Mouse (Mus musculus) kidney, adult 9 months (tissue): ENCODE results near the gene Ttll10.

Source experiments
- DNase-seq: peaks from one replicate; pipeline ENCODE4 v3.0.0; 2022

The Ttll10 gene

GRCm38 (mm10) chr4:156059261-156059660 lies at the start of gene Ttll10:
TSS of gene Ttll10 (minus strand) at chr4:156059414.
- peak; percentile 74 for DNase-seq

DNA sequence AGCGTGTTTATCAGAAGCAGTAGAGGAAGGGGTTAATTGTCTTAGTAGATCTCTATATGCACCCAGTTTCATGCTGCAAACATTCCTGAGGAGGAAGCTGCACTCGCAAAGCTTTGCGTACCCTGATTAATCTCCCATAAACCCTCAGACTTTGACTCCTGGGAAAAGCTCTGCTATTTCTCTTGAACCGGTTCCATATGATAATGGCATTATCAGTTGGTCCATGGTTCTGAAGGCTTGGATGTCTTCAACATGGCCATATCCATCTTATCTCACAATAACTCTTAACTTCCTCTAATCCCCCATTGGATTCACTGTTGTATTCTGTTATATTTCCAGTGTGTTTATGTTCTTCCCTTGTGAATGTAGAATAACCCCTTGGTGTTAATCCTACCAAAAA lies 44.1 kb upstream of the Ttll10 start:
- DNase-seq = no peak

GRCm38 (mm10) chr4:156101481-156101903 lies 42.3 kb upstream of the Ttll10 start:
- peak; percentile 59 for DNase-seq

DNA sequence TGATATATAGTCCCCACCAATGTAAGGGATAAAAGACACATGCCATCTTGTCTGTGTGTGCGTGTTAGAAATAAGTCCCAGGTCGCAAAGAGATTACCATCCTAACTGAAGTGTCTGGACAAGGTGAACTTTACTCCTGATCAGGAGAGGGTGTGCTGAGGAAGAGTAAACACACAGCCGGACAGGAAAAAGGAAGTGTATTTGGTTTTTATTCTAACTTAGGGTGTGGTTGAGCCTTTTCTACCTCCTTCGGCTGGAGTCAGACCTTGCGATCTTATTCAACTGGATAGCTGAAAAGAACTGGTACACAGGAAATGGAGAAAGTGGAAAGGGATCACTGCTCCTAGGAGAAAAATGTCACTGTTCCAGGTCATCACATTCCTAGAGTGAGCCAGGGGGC lies 41.3 kb upstream of the Ttll10 start:
- no peak for DNase-seq

- DNase-seq = no peak
Observed at GRCm38 (mm10) chr4:156099427-156099826, 40.2 kb upstream of the Ttll10 start.

GRCm38 (mm10) chr4:156097770-156098366 lies 38.7 kb upstream of the Ttll10 start:
- DNase-seq = no peak

- DNase-seq = no peak
Observed at GRCm38 (mm10) chr4:156096191-156096590, 37.0 kb upstream of the Ttll10 start.

- DNase-seq = no peak
Observed at GRCm38 (mm10) chr4:156093758-156094157, 34.5 kb upstream of the Ttll10 start.

DNA sequence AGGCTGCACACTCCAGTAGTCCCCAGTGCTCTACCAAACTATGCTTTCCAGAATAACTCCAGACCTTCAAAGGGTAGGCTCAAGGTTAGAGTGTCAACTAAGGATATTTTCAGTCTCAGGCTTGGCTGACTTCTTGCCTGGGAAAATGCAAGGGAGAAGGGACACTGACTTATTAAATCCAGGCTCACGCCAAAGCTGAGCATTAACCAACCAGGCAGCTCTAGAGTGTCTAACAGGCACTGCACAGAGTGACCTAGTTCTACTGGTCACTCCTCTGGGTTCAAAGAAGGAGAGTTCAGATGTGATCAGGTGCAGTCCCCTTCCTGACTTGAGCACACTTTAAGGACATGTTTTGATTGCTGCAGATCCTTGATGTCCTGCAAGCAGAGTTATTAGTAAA lies 33.6 kb upstream of the Ttll10 start:
- DNase-seq = peak; percentile 76

DNA sequence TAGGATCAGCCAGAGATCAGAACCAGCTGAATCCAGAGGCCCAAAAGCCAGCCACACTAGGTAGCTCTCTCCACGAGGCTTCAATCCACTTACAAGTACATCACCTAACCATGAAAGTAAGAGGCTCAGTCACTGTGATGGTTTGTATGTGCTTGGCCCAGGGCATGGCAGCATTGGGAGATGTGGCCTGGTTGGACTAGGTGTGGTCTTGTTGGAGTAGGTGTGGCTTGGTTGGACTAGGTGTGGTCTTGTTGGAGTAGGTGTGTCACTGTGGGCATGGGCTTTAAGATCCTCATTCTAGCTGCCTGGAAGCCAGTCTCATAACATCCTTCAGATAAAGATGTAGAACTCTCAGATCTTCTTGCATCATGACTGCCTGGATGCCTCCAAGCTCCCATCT lies 32.0 kb upstream of the Ttll10 start:
- no peak for DNase-seq

DNA sequence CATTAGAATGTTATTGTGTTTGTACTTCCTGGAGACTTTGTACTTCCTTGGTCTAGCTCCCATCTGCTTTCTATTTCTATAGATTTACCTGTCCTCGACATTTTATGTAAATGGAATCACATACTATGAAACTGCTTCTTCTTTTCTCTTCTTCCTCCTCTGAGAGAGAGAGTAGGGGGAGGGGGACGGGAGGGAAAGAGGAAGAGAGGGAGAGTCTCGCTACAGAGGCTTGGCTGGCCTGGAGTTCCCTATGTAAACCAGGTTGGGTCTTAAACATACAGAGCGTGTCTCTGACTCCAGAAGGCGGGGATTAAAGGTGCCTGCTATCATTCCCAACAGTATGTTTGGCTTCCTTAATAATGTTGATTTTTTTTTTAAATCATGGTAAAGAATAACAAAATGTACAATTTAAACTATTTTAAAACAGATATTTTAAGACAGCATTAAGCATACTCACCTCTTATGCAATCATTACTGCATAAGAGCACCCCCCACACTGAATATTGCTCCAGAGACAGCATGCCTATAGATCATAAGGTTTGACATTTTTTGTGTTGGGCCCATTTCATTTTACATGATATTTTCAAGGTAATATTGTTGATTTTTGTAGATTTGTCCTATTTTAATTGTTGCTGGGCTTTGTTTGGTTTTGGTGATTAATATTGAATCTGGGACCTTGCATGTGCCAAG lies 28.3 kb upstream of the Ttll10 start:
- no peak for DNase-seq

DNA sequence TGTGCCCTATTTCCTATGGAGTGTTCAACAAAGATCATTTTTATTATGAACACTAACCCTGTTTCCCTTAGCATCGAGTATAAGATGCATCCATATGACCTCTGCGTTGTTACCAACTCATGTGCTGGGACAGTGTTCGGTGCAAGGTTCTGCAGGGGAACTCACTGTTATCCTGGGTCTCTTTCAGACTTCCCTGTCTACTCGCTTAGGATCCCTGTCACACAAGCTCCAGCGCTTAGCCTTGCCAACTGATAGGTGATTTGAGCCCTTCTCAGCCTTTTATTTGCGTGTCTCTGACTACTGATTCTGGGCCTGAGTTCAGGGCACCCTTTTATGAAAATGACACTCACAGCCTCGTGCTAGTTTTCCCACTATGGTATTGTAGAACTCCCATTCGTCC lies 26.0 kb upstream of the Ttll10 start:
- DNase-seq = no peak

GRCm38 (mm10) chr4:156084096-156084879 lies 25.1 kb upstream of the Ttll10 start:
- peak; percentile 84 for DNase-seq

GRCm38 (mm10) chr4:156083348-156083747 lies 24.1 kb upstream of the Ttll10 start:
- DNase-seq = peak; percentile 94

DNA sequence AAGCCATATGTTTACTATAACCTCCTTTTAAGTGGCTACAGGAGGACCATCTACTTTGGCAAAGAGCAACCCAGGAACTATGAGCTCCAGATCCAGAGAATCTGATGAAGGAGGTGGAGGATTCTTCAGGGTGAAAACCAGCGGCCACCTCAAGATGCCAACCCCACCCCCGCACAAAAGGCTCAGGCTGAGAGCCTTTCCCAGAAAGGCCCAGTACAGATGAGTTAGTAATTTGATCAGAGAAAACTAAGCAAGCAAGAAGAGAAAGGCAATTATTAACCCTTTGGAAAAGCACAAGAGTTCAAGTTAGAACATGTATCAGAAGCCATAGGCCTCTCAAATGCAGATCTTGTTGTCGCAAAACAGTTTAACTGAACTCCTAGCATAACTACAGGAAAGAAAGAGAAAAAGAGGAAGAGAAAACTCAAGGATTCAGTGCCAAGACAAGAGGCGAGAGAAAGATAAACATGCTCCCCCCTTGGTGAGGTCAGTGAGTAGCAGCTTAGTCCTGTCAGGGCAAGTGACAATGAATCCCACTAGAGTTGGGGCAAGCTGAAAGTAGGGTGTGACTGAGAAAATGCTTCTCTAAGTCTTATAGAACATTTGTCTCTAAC lies 23.5 kb upstream of the Ttll10 start:
- DNase-seq = peak; percentile 74

- DNase-seq = peak; percentile 75
Observed at GRCm38 (mm10) chr4:156077499-156078301, 18.5 kb upstream of the Ttll10 start.

DNA sequence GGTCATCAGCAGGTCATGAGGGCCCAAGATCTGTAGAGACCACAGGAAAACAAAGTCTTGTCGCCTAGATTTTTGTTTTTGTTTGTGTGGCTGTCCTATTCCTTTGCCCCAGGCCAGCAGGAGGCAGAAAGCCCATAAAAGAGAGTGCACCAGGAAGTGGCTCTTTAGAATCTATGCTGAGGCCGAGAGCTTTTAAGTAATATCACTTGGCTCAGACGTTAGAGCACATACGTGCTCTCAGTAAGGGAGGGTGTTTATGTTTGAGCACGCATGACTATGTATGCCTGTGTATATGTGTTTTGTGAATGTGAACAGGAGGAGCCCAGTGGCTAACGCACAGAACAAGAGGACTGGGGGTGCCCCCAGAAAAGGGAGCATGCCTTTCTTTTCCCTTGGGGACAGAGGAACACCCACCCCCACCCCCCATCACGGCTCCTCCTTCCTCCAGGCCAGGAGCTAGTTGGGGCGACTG lies 17.7 kb upstream of the Ttll10 start:
- DNase-seq = no peak

DNA sequence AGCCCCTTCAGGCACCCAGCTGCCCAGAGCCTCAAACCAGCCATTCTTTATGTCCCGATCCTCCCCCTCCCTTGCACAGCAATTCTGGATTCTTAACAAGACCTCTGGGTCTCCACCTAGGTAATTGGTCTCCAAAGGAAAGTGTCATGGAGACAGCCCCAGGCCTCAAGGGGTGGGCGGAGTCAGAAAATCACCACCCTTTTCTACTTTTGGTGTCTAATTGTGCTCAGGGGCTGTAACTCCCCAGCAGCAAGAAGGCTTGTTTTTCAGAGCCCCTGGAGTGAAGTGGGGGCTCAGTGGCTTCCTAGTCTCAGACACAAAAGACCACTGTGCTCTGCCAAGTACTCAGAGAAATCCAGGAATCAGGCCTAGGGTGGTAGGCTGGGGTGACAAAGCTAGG lies 11.5 kb upstream of the Ttll10 start:
- DNase-seq = no peak

DNA sequence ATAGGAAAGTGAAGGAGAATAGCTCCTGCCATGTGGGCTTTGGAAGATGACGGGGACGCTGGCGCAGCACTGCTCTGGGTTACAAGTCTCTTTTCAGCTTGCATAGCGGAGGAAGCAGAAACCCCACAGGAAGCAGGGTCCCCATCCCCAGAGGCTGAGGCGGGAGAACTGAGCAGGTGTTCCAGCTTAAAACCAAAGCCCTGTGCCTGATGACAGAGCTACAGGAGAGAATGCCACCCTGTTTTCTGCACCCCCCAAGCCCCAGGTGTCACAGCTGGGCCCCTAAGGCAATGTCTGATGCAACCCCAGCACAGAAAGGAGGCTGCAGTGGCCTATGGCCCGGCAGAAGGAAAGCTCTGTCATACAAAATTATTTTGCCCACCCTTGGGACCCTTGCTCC lies 11.1 kb upstream of the Ttll10 start:
- DNase-seq = no peak

- no peak for DNase-seq
Observed at GRCm38 (mm10) chr4:156069701-156070100, 10.5 kb upstream of the Ttll10 start.

DNA sequence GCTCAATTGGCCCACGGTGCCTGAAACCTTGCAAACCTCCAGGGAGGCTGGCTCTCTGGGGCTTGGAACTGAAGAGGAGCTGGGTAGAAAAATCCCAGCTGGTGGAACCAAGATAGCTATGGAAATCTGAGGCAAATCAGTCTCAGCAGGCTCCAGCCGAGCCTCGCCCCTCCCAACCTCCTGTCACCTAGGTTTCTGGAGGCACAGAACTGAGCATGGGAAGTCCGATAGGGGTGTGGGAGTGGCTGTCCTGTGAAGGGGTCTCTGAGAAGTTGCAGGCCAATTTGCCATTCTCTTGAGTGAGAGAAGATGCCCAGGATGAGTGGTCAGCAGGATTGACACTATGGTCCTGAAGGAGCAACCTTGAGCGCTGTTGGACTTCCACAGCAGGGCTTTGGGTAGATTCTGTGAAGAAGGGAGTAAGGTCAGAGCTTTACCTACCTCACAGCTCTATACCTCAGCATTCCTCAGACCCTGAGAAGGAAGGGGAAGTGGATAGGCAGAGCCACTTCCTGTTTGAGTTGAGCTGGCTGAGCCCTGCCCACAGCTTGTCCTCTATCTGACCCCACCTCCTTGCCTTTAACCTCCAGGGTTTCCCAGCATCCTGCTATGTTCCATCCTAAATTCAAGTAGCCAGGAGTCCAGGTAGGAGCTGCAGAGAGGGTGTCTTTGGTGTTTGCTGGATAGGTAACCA lies 8.2 kb upstream of the Ttll10 start:
- DNase-seq = no peak
